Mouse (Mus musculus): ENCODE results near the gene Snx9.

DNA sequence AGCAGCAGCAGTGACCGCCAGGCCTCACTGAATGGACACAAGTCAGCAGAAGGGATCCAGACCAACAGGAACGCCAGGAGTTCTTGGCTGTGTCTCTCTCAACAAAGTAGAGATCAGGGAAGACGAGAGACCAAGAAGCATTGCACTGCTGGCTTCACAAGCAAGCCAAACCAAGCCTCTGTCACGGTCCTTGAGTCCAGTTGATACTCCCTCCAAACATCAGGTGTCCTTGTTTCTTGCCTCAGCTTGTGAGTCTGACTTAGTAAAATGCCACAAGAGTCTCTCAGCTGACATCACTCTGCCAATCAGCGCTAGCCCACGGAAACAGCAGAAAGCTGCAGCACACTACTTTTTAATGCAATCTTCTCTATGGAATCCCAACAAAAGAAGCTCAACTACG, 15.3 kb downstream of the Snx9 start:
- TF ChIP-seq CTCF (IDR thresholded peaks at IDR 0.05; ENCODE audit: borderline replicate concordance, insufficient read depth, low read length): no peak
- TF ChIP-seq POLR2A (IDR thresholded peaks at IDR 0.05; ENCODE audit: low read depth, low read length): no peak

All from embryonic fibroblast, embryonic 13.5 days (primary cell).